Mouse (Mus musculus) bone marrow macrophage, adult 2 months (primary cell): Measurements from ENCODE around the gene Smarca1.

Source experiments
- CTCF ChIP-seq: IDR thresholded peaks from 2 replicates; pipeline ENCODE4 v1.5.1; 2012; ENCODE audit warnings: low read depth, mild to moderate bottlenecking, low read length, moderate library complexity
- POLR2A ChIP-seq: IDR thresholded peaks from 2 replicates; pipeline ENCODE4 v1.6.1; 2012; ENCODE audit warnings: mild to moderate bottlenecking, low read depth, low read length, borderline replicate concordance

GRCm38 (mm10) chrX:47880052-47880451 lies 12.7 kb downstream of the Smarca1 start:
- TF ChIP-seq CTCF, result no peak
- no peak for TF ChIP-seq POLR2A
